Mouse (Mus musculus) thymus, adult 2 months (tissue): ENCODE results near the gene Far1.

Experiments used
- CTCF ChIP-seq: fragments of 200-500 bp; IDR thresholded peaks from 2 replicates; pipeline ENCODE4 v1.5.1; 2012; ENCODE audit warnings: mild to moderate bottlenecking, control low read depth, low read length, moderate library complexity, borderline replicate concordance; ENCODE audit not compliant: control insufficient read depth, poor library complexity, insufficient read depth; ENCODE audit errors: extremely low read depth
- POLR2A ChIP-seq: fragments of 200-500 bp; IDR thresholded peaks from 2 replicates; pipeline ENCODE4 v1.6.1; 2012; ENCODE audit warnings: mild to moderate bottlenecking, low read length, control low read depth, moderate library complexity; ENCODE audit not compliant: control insufficient read depth, poor library complexity, insufficient read depth; ENCODE audit errors: extremely low read depth

- TF ChIP-seq CTCF (no peak), POLR2A (no peak)
These were observed 8.6 kb upstream of the Far1 start for GRCm38 (mm10) chr7:113505047-113505446.
